Mouse (Mus musculus): Measurements from ENCODE around the gene Sfmbt2.

The Sfmbt2 gene

GRCm38 (mm10) chr2:10558816-10559215 is 188.5 kb downstream of the Sfmbt2 start:
- DNase-seq (ENCODE audit: low read depth, low spot score) = no peak

GRCm38 (mm10) chr2:10565491-10565890 is 195.2 kb downstream of the Sfmbt2 start:
- no peak for DNase-seq (ENCODE audit: low read depth, low spot score)

- peak; percentile 16 for DNase-seq (ENCODE audit: low read depth, low spot score)
Observed at GRCm38 (mm10) chr2:10569392-10569791, 199.1 kb downstream of the Sfmbt2 start.

- no peak for DNase-seq (ENCODE audit: low read depth, low spot score)
Observed at GRCm38 (mm10) chr2:10572311-10572710, 202.0 kb downstream of the Sfmbt2 start.

GRCm38 (mm10) chr2:10575962-10576740 is 205.8 kb downstream of the Sfmbt2 start:
- no peak for DNase-seq (ENCODE audit: low read depth, low spot score)

- no peak for DNase-seq (ENCODE audit: low read depth, low spot score)
Observed at GRCm38 (mm10) chr2:10582673-10583072, 212.4 kb downstream of the Sfmbt2 start.

GRCm38 (mm10) chr2:10583103-10583502 is 212.8 kb downstream of the Sfmbt2 start:
- DNase-seq (ENCODE audit: low read depth, low spot score) = no peak

- no peak for DNase-seq (ENCODE audit: low read depth, low spot score)
Observed at GRCm38 (mm10) chr2:10591310-10591709, 221.0 kb downstream of the Sfmbt2 start.

- no peak for DNase-seq (ENCODE audit: low read depth, low spot score)
Observed at GRCm38 (mm10) chr2:10615500-10615899, 245.2 kb downstream of the Sfmbt2 start.
